In genomic region chr9:14770803-14771471, GRCm38 (mm10) we compare ENCODE assay signal across 9 mouse cellular contexts. TPM values are rescaled to one million over a fixed set of nuclear protein-coding genes. Genes with fewer than 3 reads are reported as not detected.
DNase-seq lines count a peak whose midpoint lies in the region; ATAC-seq and TF ChIP-seq lines count a peak whose summit lies in the region.
"Had no signal": no experiment of that assay in that cellular context is flagged by ENCODE, and none has a peak within 500 bp of the region (broad histone marks: within the 10 kb centered on the region; RNA-seq: fewer than 3 reads in every experiment).

Gene 1700012B09Rik, minus strand, starts transcription at chr9:14771030.

- intact Hi-C loops in left cerebral cortex, adult 2 months (cut with DNase I): loop anchor here (5.0 kb wide), 1 partner anchor 401 kb away; no protein-coding TSS in a partner anchor

- no peak within 1 kb of the TSS for H3K4me3 ChIP-seq in kidney, embryonic 14.5 days (ENCODE audit: low read length)
- H3K4me3 ChIP-seq in hindbrain, embryonic 15.5 days: no peak within 1 kb of the TSS
- no peak within 1 kb of the TSS for H3K4me3 ChIP-seq in neural tube, embryonic 13.5 days
- H3K4me3 ChIP-seq in left cerebral cortex, adult 2 months: no peak within 1 kb of the TSS

- no peak within 1 kb of the TSS for H3K27ac ChIP-seq in kidney, embryonic 14.5 days (ENCODE audit: low read depth, low read length)
- H3K27ac ChIP-seq in hindbrain, embryonic 15.5 days (replicated peaks): no peak within 1 kb of the TSS
- no peak within 1 kb of the TSS for H3K27ac ChIP-seq in neural tube, embryonic 13.5 days (replicated peaks)
- H3K27ac ChIP-seq in left cerebral cortex, adult 2 months: no peak within 1 kb of the TSS

- H3K36me3 ChIP-seq in kidney, embryonic 14.5 days (ENCODE audit: control insufficient read depth, insufficient read depth, low read length): no peaks in the 10 kb centered on the region
- no peaks in the 10 kb centered on the region for H3K36me3 ChIP-seq in hindbrain, embryonic 15.5 days
- H3K36me3 ChIP-seq in neural tube, embryonic 13.5 days: no peaks in the 10 kb centered on the region

- no peak for TF ChIP-seq CTCF in left cerebral cortex, adult 2 months (IDR thresholded peaks at IDR 0.05)

- H3K4me2 ChIP-seq in kidney, embryonic 14.5 days (replicated peaks; ENCODE audit: low read depth, low read length): no peak within 1 kb of the TSS
- H3K4me2 ChIP-seq in hindbrain, embryonic 15.5 days: peak within 1 kb of the TSS; percentile 42
- peak within 1 kb of the TSS; percentile 27 for H3K4me2 ChIP-seq in neural tube, embryonic 13.5 days

- H3K4me1 ChIP-seq in kidney, embryonic 14.5 days (ENCODE audit: control insufficient read depth, insufficient read depth, low read length): 0 out of 2 replicates have a peak, but pooled peaks cover 3% of the 10 kb centered on the region
- peaks cover 7% of the 10 kb centered on the region for H3K4me1 ChIP-seq in hindbrain, embryonic 15.5 days (replicated peaks)
- peaks cover 31% of the 10 kb centered on the region for H3K4me1 ChIP-seq in neural tube, embryonic 13.5 days (replicated peaks)

- whole genome bisulfite sequencing in kidney, embryonic 14.5 days: 17% methylated on average over 23 of the region's 23 CpGs
- WGBS in hindbrain, embryonic 15.5 days: 16% methylated on average over 23 of the region's 23 CpGs
- WGBS in neural tube, embryonic 13.5 days: 17% methylated on average over 23 of the region's 23 CpGs

- H3K9me3 ChIP-seq in kidney, embryonic 14.5 days (ENCODE audit: control insufficient read depth, low read length): no peaks in the 10 kb centered on the region
- no peaks in the 10 kb centered on the region for H3K9me3 ChIP-seq in hindbrain, embryonic 15.5 days
- no peaks in the 10 kb centered on the region for H3K9me3 ChIP-seq in neural tube, embryonic 13.5 days

- peak within 1 kb of the TSS; percentile 31; the same call in 1 of the 2 replicates for H3K9ac ChIP-seq in kidney, embryonic 14.5 days (ENCODE audit: low read depth, low read length)
- no peak within 1 kb of the TSS for H3K9ac ChIP-seq in hindbrain, embryonic 15.5 days
- no peak within 1 kb of the TSS for H3K9ac ChIP-seq in neural tube, embryonic 13.5 days

- no peak for DNase-seq in kidney, adult 8-10 months
- DNase-seq in embryo, embryonic 10.5 days (ENCODE audit: low spot score): peak; percentile 41
- no peak for DNase-seq in left cerebral cortex, adult 2 months (ENCODE audit: extremely low spot score in 1 of 2, low spot score in 2 of 2)
- no peak for DNase-seq in cerebellum, adult 9-10 months
- DNase-seq in spleen, postnatal 4 days (ENCODE audit: low spot score in 2 of 2): no peak

- peak; percentile 43; the same call in 1 of the 2 replicates for ATAC-seq in kidney, embryonic 14.5 days (ENCODE audit: low FRiP score, low TSS enrichment)
- ATAC-seq in hindbrain, embryonic 15.5 days (ENCODE audit: low FRiP score, low read depth): peak; percentile 73
- peak; percentile 41; the same call in 1 of the 2 replicates for ATAC-seq in neural tube, embryonic 13.5 days (ENCODE audit: low read depth)
- ATAC-seq: Patski had no signal

- 0 out of 2 replicates have a peak, but pooled peaks cover 3% of the 10 kb centered on the region for H3K27me3 ChIP-seq in kidney, embryonic 14.5 days (ENCODE audit: control insufficient read depth, insufficient read depth, low read length)
- no peaks in the 10 kb centered on the region for H3K27me3 ChIP-seq in hindbrain, embryonic 15.5 days
- no peaks in the 10 kb centered on the region for H3K27me3 ChIP-seq in neural tube, embryonic 13.5 days

RNA-seq across cellular contexts. Expression of gene 1700012B09Rik, which starts in this region (rescaled TPM):
- not detected in 2 replicates for polyA plus RNA-seq in kidney, embryonic 14.5 days (2014; fragmentation: Nextera tagmentation; extraction: Ambion mirVana)
- 2.7 and 4.2 TPM in 2 replicates for polyA plus RNA-seq in hindbrain, embryonic 15.5 days (2015; fragmentation: Nextera tagmentation; extraction: Ambion mirVana)
- polyA plus RNA-seq in neural tube, embryonic 13.5 days (2015; fragmentation: Nextera tagmentation; extraction: Ambion mirVana): 1.2 TPM in 1 of 2 replicates, not detected in the other
- total RNA-seq in left cerebral cortex, adult 2 months (2021): not detected
- polyA plus RNA-seq: Patski had no signal

Comparison
In these comparisons a context has a peak if more than half of its experiments do, and no peak if none do; other contexts are left out.
1. Peak in ATAC-seq and H3K9ac ChIP-seq in kidney, embryonic 14.5 days; RNA of the gene not detected or under 1 TPM.